Mouse (Mus musculus): ENCODE data around the gene Ddr2.
A peak's percentile ranks its signal among the peaks of the same experiment; 100 is the strongest.

Gene Ddr2

DNA sequence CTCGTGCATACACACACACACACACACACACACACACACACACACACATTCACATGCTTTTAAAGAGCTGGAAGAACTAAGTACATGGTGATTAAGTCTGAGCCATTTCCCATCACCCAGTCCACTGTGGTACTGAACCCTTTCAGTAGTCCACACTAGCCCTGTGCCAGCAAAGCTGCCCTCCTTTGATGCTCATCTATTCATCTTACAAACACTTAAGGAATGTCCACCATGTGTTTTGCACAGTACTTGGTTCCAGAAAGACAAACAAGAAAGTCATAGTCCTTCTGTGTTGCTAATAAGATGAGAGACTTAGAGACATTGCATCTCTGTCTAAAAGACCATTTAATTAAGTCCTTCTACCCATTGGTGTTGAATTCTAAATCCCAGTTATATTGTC is 29.7 kb downstream of the Ddr2 start:
- TF ChIP-seq CTCF (conservative IDR thresholded peaks at IDR 0.05; ENCODE audit: low read length) = no peak
- no peak for TF ChIP-seq POU5F1 (IDR thresholded peaks at IDR 0.05; ENCODE audit: borderline replicate concordance, low read length)
- no peak for TF ChIP-seq NANOG (IDR thresholded peaks at IDR 0.05; ENCODE audit: borderline replicate concordance, low read length)
- Histone ChIP-seq H3K4me1 (replicated peaks; ENCODE audit: low read depth, low read length) (peaks cover 4% of the 10 kb centered on the region; the same call in 1 of the 2 replicates), H3K36me3 (ENCODE audit: insufficient read depth, low read length) (no peaks in the 10 kb centered on the region)

DNA sequence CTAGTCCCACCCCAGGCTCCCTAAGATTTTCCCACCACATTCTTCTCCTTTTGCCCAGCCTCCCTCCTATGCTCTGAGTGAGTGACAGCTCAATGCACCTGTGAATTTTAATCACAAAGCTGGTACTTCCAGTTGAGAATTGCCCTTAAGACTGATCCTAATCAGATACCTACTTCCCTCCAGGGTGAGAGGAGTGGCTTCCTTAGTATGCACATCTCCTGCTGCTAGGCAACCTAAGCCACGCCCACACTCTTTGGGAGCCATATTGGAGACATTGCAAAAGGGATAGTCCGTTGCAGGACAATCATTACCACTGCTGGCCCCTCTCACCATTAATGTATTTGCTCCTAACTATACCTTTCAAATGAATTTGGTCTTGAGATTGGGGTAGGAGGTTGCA is 31.1 kb downstream of the Ddr2 start:
- Histone ChIP-seq H3K4me1 (replicated peaks; ENCODE audit: low read depth, low read length) (peaks cover 4% of the 10 kb centered on the region; the same call in 1 of the 2 replicates), H3K27me3 (ENCODE audit: insufficient read depth, low read length) (peaks cover 3% of the 10 kb centered on the region; the same call in 1 of the 2 replicates), H3K36me3 (ENCODE audit: insufficient read depth, low read length) (no peaks in the 10 kb centered on the region), H3K4me3 (replicated peaks; ENCODE audit: low read length) (no peak overlapping the region), H3K9me3 (ENCODE audit: low read length) (no peaks in the 10 kb centered on the region)
- TF ChIP-seq NANOG (IDR thresholded peaks at IDR 0.05; ENCODE audit: borderline replicate concordance, low read length) = no peak
- TF ChIP-seq POU5F1 (IDR thresholded peaks at IDR 0.05; ENCODE audit: borderline replicate concordance, low read length) = no peak
- no peak for TF ChIP-seq CTCF (conservative IDR thresholded peaks at IDR 0.05; ENCODE audit: low read length)

More for the DNA sequence above, 29.7 kb downstream of the Ddr2 start:
- H3K27me3 ChIP-seq (ENCODE audit: insufficient read depth, low read length) = no peaks in the 10 kb centered on the region
- H3K4me3 ChIP-seq (replicated peaks; ENCODE audit: low read length) = no peak overlapping the region
- no peaks in the 10 kb centered on the region for H3K9me3 ChIP-seq (ENCODE audit: low read length)

DNA sequence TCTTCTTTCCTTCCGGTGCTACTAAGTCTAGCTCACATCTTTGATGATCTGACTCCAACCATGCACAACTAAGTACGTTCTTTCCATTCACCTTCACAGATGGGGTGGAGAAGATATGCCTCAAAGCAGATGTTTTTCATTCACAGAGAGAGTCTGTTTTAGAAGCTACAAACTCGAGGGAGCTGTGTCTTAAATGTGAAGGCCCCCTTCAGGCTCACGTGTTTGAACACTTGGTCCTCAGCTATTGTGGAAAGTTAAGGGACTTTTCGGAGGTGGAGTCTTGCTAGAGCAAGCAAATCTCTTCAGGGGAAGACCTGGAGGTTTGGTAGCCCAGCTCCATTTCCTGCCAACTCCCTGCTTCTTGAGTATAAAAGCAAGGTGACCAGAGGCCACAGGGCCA is 34.2 kb downstream of the Ddr2 start:
- Histone ChIP-seq H3K27me3 (ENCODE audit: insufficient read depth, low read length) (peaks cover 3% of the 10 kb centered on the region; the same call in 1 of the 2 replicates), H3K4me3 (replicated peaks; ENCODE audit: low read length) (no peak overlapping the region), H3K4me1 (replicated peaks; ENCODE audit: low read depth, low read length) (peaks cover 4% of the 10 kb centered on the region; the same call in 1 of the 2 replicates), H3K36me3 (ENCODE audit: insufficient read depth, low read length) (no peaks in the 10 kb centered on the region), H3K9me3 (ENCODE audit: low read length) (no peaks in the 10 kb centered on the region)
- TF ChIP-seq POU5F1 (IDR thresholded peaks at IDR 0.05; ENCODE audit: borderline replicate concordance, low read length) = no peak
- TF ChIP-seq NANOG (IDR thresholded peaks at IDR 0.05; ENCODE audit: borderline replicate concordance, low read length) = no peak
- no peak for TF ChIP-seq CTCF (conservative IDR thresholded peaks at IDR 0.05; ENCODE audit: low read length)

DNA sequence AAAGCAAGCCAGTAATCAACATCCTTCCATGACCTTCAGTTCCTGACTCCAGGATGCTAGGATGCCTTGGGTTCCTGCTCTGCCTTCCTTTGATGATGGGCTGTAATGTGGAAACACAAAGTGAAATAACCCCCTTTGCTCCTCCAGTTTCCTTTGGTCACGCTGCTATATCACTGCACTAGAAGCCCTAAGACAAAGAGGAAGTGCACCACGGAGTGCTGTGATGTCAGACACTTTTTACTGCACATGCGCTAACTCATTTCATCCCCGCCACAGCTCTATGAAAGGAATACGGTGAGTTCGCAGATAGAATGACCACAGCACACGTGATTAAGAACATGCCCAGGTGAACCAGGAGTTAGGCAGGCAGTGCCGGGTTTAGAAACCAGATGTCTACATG is 36.8 kb downstream of the Ddr2 start:
- TF ChIP-seq CTCF (conservative IDR thresholded peaks at IDR 0.05; ENCODE audit: low read length) = no peak
- peaks cover 3% of the 10 kb centered on the region; the same call in 1 of the 2 replicates for H3K27me3 ChIP-seq (ENCODE audit: insufficient read depth, low read length)
- no peaks in the 10 kb centered on the region for H3K4me1 ChIP-seq (replicated peaks; ENCODE audit: low read depth, low read length)
- peaks cover 5% of the 10 kb centered on the region; the same call in 1 of the 2 replicates for H3K9me3 ChIP-seq (ENCODE audit: low read length)
- H3K36me3 ChIP-seq (ENCODE audit: insufficient read depth, low read length) = no peaks in the 10 kb centered on the region
- peak overlapping the region; percentile 48 for H3K4me3 ChIP-seq (replicated peaks; ENCODE audit: low read length)

DNA sequence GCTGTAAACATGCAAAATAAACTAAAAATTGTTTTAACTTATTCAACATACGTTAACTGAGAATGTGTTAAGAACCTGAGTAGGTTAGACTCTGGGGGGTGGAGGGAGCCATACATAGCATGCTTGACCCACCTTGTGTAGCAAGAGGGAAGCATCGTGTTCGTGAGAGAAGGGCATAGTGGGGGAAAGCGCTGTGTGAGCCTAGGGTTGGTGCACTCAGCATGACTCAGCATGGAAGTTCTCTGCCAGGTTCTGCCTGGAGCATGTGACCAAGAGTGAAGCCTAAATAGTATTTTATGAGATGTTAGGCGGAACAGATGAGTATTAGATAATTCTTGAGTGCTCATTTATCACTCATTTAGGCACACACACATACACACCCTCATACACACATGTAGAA is 41.4 kb downstream of the Ddr2 start:
- H3K4me3 ChIP-seq (replicated peaks; ENCODE audit: low read length) = no peak overlapping the region
- TF ChIP-seq NANOG (IDR thresholded peaks at IDR 0.05; ENCODE audit: borderline replicate concordance, low read length) (no peak), CTCF (conservative IDR thresholded peaks at IDR 0.05; ENCODE audit: low read length) (no peak), POU5F1 (IDR thresholded peaks at IDR 0.05; ENCODE audit: borderline replicate concordance, low read length) (no peak)
- no peaks in the 10 kb centered on the region for H3K27me3 ChIP-seq (ENCODE audit: insufficient read depth, low read length)

DNA sequence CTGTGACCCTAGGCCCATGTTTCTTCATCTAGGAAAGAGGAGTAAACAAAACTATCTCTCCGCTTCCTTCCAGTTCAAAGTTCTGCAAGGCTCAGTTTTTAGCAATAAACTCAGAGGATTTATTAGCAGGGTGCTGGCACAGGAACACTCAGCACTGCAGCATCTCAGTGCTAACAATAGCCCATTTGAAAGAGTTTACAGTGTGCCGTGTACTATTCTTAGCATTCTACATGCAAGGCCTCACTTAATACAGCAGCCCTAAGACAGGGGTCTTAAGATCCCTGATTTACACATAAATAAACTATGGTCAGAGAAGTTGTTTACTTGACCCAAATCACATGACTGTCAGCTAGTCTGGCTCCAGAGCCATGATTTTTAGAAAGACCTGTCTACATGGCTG is 44.6 kb downstream of the Ddr2 start:
- TF ChIP-seq NANOG (IDR thresholded peaks at IDR 0.05; ENCODE audit: borderline replicate concordance, low read length) (no peak), CTCF (conservative IDR thresholded peaks at IDR 0.05; ENCODE audit: low read length) (no peak), POU5F1 (IDR thresholded peaks at IDR 0.05; ENCODE audit: borderline replicate concordance, low read length) (no peak)
- H3K27me3 ChIP-seq (ENCODE audit: insufficient read depth, low read length) = no peaks in the 10 kb centered on the region

More for the DNA sequence above, 41.4 kb downstream of the Ddr2 start:
- Histone ChIP-seq H3K4me1 (replicated peaks; ENCODE audit: low read depth, low read length) (no peaks in the 10 kb centered on the region), H3K9me3 (ENCODE audit: low read length) (peaks cover 9% of the 10 kb centered on the region), H3K36me3 (ENCODE audit: insufficient read depth, low read length) (no peaks in the 10 kb centered on the region)

DNA sequence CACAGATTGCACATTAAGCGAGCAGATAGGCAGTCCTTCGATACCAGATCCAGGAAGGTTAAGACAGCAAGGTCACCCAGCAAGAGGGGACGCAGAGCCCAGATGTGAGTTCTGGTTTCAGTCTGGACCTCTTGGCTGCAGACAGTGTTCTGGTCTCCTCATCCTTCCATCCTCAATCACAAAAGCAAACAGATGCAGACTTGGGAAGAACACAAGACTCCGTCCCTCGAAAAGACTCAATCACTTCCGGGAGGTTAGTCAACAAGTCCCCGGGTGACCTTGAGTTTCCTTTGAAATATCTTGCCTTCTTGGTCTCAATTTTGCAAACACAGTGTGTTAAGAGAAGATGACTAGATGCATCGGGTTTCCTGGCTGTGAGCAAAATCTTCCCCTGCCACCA is 45.6 kb downstream of the Ddr2 start:
- no peak overlapping the region for H3K4me3 ChIP-seq (replicated peaks; ENCODE audit: low read length)
- peaks cover 9% of the 10 kb centered on the region for H3K9me3 ChIP-seq (ENCODE audit: low read length)
- H3K4me1 ChIP-seq (replicated peaks; ENCODE audit: low read depth, low read length) = peaks cover 6% of the 10 kb centered on the region
- no peaks in the 10 kb centered on the region for H3K27me3 ChIP-seq (ENCODE audit: insufficient read depth, low read length)
- no peaks in the 10 kb centered on the region for H3K36me3 ChIP-seq (ENCODE audit: insufficient read depth, low read length)
- no peak for TF ChIP-seq CTCF (conservative IDR thresholded peaks at IDR 0.05; ENCODE audit: low read length)
- TF ChIP-seq POU5F1 (IDR thresholded peaks at IDR 0.05; ENCODE audit: borderline replicate concordance, low read length) = no peak
- no peak for TF ChIP-seq NANOG (IDR thresholded peaks at IDR 0.05; ENCODE audit: borderline replicate concordance, low read length)

More for the DNA sequence above, 44.6 kb downstream of the Ddr2 start:
- peaks cover 6% of the 10 kb centered on the region for H3K4me1 ChIP-seq (replicated peaks; ENCODE audit: low read depth, low read length)
- H3K36me3 ChIP-seq (ENCODE audit: insufficient read depth, low read length) = no peaks in the 10 kb centered on the region
- H3K9me3 ChIP-seq (ENCODE audit: low read length) = peaks cover 9% of the 10 kb centered on the region
- H3K4me3 ChIP-seq (replicated peaks; ENCODE audit: low read length) = no peak overlapping the region

DNA sequence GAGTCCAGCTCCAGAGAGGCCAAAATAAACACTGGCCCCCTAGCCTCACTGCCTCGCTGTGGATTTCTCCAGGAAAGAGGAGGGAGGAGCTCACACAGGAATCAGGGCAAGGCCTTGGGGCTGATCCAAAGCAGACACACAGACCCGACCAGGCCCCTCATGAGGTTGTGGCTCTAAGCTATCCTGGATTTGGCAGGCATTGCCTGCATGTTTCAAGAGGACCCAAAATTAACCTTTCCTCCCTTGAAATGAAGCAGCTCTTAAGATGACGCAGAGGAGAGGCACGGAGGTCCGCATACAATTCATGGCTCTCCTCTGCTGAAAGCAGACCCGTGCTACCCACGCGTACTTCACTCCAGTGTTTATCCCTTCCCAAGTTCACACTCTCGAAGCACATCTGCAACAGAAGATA is 46.5 kb downstream of the Ddr2 start:
- Histone ChIP-seq H3K27me3 (ENCODE audit: insufficient read depth, low read length) (no peaks in the 10 kb centered on the region), H3K36me3 (ENCODE audit: insufficient read depth, low read length) (no peaks in the 10 kb centered on the region), H3K4me3 (replicated peaks; ENCODE audit: low read length) (no peak overlapping the region), H3K4me1 (replicated peaks; ENCODE audit: low read depth, low read length) (peaks cover 6% of the 10 kb centered on the region), H3K9me3 (ENCODE audit: low read length) (peaks cover 8% of the 10 kb centered on the region)
- TF ChIP-seq NANOG (IDR thresholded peaks at IDR 0.05; ENCODE audit: borderline replicate concordance, low read length) (no peak), POU5F1 (IDR thresholded peaks at IDR 0.05; ENCODE audit: borderline replicate concordance, low read length) (no peak), CTCF (conservative IDR thresholded peaks at IDR 0.05; ENCODE audit: low read length) (no peak)

DNA sequence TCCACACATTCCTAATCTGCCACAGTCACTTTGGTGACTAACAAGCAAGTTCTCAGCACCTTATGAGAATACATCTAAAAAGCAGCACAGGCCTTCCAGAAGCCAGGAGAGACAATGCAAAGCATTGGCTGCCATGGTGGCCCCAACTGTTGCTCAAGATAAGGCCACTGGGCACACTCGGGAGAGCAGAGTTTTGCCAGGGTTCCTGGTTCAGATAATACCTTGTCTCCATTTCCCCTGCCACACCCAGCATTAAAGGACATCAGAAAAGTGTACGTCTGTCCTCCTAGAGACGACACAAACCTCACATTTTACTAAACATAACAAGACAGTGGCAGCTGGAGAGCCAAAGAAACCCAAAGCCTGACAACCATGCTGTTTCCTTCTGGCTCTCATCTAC is 50.3 kb downstream of the Ddr2 start:
- no peak for TF ChIP-seq NANOG (IDR thresholded peaks at IDR 0.05; ENCODE audit: borderline replicate concordance, low read length)
- Histone ChIP-seq H3K4me3 (replicated peaks; ENCODE audit: low read length) (no peak overlapping the region), H3K9me3 (ENCODE audit: low read length) (peaks cover 5% of the 10 kb centered on the region; the same call in 1 of the 2 replicates), H3K4me1 (replicated peaks; ENCODE audit: low read depth, low read length) (peaks cover 6% of the 10 kb centered on the region), H3K27me3 (ENCODE audit: insufficient read depth, low read length) (no peaks in the 10 kb centered on the region), H3K36me3 (ENCODE audit: insufficient read depth, low read length) (no peaks in the 10 kb centered on the region)
